Mouse (Mus musculus) adrenal gland, adult 18-20 months (tissue): ENCODE measurements around the gene F12. TPM values are rescaled to one million over a fixed set of nuclear protein-coding genes. Genes with fewer than 3 reads are reported as not detected.

Source experiments
- DNase-seq, 2 experiments: peaks; one replicate each; pipeline ENCODE4 v3.0.0; 2021 to 2022; ENCODE audit warnings: low spot score in 2 of 2
- microRNA-seq, 2 experiments: library from miRNA; unstranded; fragments of <30 nt; microRNA quantifications; one replicate each; pipeline ENCODE4 v1.2.0; 2021; ENCODE audit warnings: borderline number of aligned reads in 2 of 2
- total RNA-seq, 2 experiments: library from RNA; stranded (reverse); gene quantifications; 1 replicate in 1 of 2; 2 replicates in 1 of 2; pipeline ENCODE4 v1.2.3; 2021

Gene F12
- total RNA-seq, 2 experiments from 2014 or later = not detected

DNA sequence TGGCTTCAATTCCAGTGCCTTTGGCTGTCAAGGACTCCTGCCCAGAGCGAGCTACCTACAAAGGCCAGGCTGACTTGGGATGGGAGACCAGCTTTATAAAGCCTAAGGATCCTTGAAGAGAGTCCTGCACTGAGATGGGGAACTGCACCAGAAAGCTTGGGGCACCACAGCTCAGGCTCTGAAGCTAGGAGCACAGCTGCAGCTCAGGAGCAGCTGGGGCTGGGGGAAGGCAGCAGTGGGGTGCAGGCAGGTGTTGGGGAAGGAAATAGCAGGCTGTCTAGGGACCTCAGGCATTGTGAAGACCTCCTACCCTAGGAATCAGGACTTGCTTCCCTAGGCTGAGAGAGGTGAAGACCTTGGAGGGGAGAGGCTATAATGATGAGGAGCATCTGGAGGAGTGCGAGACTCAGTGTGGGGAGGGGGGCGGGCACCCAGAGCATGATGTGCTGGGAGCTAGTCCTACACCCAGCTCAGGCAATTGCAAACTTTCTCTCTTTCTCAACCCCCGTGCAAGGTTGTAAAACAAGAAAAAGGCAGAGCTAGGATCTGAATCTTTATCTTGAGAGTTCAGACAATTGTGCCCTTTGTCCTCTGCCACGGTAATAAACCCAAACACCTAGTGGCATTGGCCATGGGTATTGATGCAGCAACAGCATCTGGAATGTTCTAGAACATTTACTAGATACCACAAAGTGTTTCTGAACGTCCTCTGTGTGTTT is 52.2 kb downstream of the F12 start:
- no peak for DNase-seq

DNA sequence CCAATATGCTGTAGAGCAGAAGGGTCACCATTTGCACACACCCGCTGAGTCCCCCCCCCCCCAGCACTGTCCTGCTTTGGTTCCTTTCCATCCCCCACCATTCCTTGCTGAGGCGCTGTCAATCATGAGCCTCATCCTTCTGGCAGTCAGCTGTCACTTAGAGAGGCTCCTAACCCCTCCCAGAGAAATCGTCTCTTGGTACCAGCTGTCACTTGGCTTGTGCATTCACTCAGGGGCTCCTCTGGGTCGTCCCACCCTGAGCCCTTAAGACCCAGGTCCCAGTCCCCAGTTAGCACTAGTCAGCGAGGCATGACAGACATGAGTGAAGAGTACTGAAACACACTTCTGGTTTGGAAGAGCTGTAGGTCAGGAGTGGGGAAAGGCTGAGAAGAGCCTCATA is 54.9 kb downstream of the F12 start:
- DNase-seq = no peak

DNA sequence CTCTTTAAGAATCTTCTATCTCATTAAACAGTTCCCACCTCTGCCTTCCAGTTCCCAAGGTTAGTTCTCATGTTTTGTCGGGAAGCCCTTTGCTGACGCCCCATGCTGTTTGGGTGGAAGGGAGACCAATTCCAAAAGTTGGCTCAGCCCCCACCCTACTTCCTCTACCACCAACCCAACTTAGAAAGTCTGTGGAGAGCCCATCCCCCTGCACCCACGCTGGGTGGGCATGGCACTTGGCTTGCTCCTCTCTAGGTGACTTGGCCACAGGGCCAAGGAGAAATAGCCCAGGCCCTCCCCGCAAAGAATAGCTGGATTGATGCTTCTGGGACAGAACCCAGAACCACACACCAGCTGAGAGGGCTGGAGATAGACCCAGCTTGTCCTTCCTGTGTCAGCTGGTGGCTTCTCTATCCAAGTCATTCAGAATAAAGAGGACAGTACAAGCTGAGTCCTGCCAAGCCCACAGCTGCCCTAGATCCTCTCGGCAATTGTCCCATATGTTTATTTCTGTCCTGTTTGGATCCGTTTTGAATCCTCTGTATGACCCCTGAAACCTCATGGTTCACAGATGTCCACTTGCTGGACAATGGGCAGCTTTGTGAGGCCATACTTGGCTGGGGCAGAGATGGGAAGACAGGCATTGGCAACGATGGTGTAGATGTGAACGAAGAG is 55.4 kb downstream of the F12 start:
- DNase-seq = no peak

DNA sequence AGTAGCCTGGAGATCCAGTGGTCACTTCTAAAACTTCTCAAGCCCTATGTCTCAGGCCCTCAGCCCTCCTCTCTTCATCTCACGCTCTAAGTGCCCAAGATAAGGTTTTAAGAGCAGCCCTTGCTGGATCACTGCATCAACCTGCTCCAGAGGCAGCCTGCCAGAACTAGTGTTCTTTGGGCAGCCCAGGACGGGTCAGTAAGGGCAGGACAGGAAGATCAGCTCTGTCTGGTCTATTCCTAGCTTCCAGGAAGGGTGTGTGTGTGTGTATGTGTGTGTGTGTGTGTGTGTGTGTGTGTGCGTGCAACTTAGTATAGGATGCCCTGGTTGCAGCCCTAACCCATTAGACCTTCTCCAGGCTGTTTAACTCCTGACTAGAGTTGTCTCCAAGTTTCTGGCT is 56.4 kb downstream of the F12 start:
- DNase-seq = no peak

DNA sequence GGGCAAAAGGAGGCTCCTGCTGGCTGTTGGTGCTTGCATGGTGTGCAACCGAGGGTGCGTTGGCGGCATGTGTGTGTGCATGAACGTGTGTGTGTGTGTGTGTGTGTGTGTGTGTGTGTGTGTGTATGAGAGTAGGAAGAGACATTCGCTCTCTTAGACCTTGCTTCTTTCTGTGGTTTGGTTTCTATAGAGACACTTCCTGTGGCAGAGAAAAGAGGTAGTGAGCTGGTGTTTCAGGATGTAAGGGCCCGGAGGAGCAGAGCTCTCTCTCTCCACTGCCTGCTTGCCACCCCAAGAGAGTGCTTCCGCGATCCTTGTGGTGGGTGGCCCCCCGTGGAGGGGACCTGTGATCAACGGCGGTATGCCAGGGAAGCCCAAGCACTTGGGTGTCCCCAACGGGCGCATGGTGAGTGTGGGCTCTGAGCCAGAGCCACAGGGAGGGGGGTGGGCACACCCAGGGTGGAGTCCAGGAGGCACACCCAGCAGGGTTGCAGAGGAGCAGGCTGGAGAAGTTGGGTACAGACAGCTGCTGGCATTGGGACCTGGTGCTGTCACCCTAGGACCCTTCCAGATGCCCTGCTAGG is 57.0 kb downstream of the F12 start, which contains the start of gene Rgs14:
Gene Rgs14, plus strand, starts transcription at position 202 of the 584 bp plus-strand sequence.
- DNase-seq = no peak

DNA sequence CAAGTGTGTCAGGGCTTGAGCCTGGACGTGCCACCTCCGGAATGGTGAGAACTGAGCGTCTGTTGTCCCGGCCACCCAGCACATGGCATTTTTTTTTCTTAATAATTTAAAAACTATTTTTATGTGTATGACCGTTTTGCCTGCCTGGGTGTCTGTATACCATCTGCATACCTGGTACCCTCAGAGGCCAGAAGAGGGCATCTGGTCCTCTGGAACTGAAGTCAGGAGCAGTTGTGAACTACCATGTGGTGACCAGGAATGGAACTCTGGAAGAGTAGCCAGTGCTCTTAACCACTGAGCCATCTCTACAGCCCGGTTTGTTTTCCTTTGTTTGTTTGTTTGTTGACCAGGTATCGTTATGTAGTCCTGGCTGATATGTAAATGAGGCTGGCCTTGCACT is 58.2 kb downstream of the F12 start:
- DNase-seq = no peak

Small RNA genes within 50 kb of the gene (microRNA-seq; reads per million reads assigned to microRNA genes)
- 1.9 to 2.4 reads per million in 2 experiments for gene Mir6943

Other genes starting within 250 kb of the F12 start
- 10 to 100 TPM; 76.4 to 82.4 TPM for gene Nsd1, start 217.0 kb downstream of the F12 start, total RNA-seq
- 100 to 1,000 TPM; 132 to 143 TPM for gene Prelid1, start 106.3 kb downstream of the F12 start, total RNA-seq
- gene Rab24, start 104.8 kb downstream of the F12 start, total RNA-seq = 10 to 100 TPM; 52.3 to 52.7 TPM
- under 1 TPM; 0.46 to 0.58 TPM for gene Mxd3, start 97.0 kb downstream of the F12 start, total RNA-seq
- gene Lman2, start 64.0 kb downstream of the F12 start, total RNA-seq = 100 to 1,000 TPM; 113 to 121 TPM
- gene Rgs14, start 57.1 kb downstream of the F12 start, total RNA-seq = under 1 TPM; 0.76 to 0.96 TPM
- gene Slc34a1, start 28.6 kb downstream of the F12 start, total RNA-seq = 1 to 10 TPM in 1 of 2 experiments, not detected in 1; 2.9 TPM
- not detected for gene Pfn3, start 11.6 kb downstream of the F12 start, total RNA-seq
- gene Grk6, start 18.3 kb upstream of the F12 start, total RNA-seq = 10 to 100 TPM; 27.1 to 33.1 TPM
- gene Prr7, start 37.5 kb upstream of the F12 start, total RNA-seq = 1 to 10 TPM; 1.9 to 2.2 TPM
- 10 to 100 TPM; 11.1 to 16.2 TPM for gene Dbn1, start 61.3 kb upstream of the F12 start, total RNA-seq
- 10 to 100 TPM; 11.6 to 26.8 TPM for gene Pdlim7, start 86.9 kb upstream of the F12 start, total RNA-seq
- gene Dok3, start 102.5 kb upstream of the F12 start, total RNA-seq = 1 to 10 TPM; 5.1 to 5.3 TPM
- 10 to 100 TPM; 40.6 to 47.1 TPM for gene Ddx41, start 109.9 kb upstream of the F12 start, total RNA-seq
- 10 to 100 TPM; 45.5 to 52.7 TPM for gene Fam193b, start 144.3 kb upstream of the F12 start, total RNA-seq
- 100 to 1,000 TPM; 141 to 184 TPM for gene Tmed9, start 146.9 kb upstream of the F12 start, total RNA-seq
- gene B4galt7, start 173.1 kb upstream of the F12 start, total RNA-seq = 10 to 100 TPM; 11.7 to 16.1 TPM
- gene Caml, start 196.2 kb upstream of the F12 start, total RNA-seq = 10 to 100 TPM; 27.4 to 32.4 TPM
- 10 to 100 TPM; 24.0 to 36.4 TPM for gene Ddx46, start 208.2 kb upstream of the F12 start, total RNA-seq